Mouse (Mus musculus) intestine, embryonic 14.5 days (tissue): ENCODE results near the gene Tle1. TPM values are rescaled to one million over a fixed set of nuclear protein-coding genes. Genes with fewer than 3 reads are reported as not detected.

Experiments
- ATAC-seq: fragments of 200-750 bp; cut with Nextera tagmentation; replicated peaks from 2 replicates; pipeline ENCODE4 v1.8.0; 2017; ENCODE audit warnings: low read depth, moderate number of reproducible peaks, moderate TSS enrichment, moderate library complexity; ENCODE audit not compliant: low FRiP score, low TSS enrichment
- DNase-seq: peaks from one replicate; pipeline ENCODE4 v3.0.0-alpha.2; 2018; ENCODE audit warnings: low spot score
- H3K27ac ChIP-seq: fragments of 300-500 bp; sonication (generic); 2 replicates; pipeline ENCODE4 v1.5.1; 2014; ENCODE audit warnings: low read depth, mild to moderate bottlenecking, control low read depth
- H3K27me3 ChIP-seq: fragments of 300-500 bp; sonication (generic); replicated peaks from 2 replicates; pipeline ENCODE4 v1.6.1; 2014; ENCODE audit warnings: low read length, control low read depth; ENCODE audit not compliant: control insufficient read depth, insufficient read depth
- H3K36me3 ChIP-seq: fragments of 300-500 bp; sonication (generic); 2 replicates; pipeline ENCODE4 v1.6.1; 2014; ENCODE audit warnings: low read length, control low read depth; ENCODE audit not compliant: control insufficient read depth, insufficient read depth
- H3K4me1 ChIP-seq: fragments of 300-500 bp; sonication (generic); replicated peaks from 2 replicates; pipeline ENCODE4 v1.6.1; 2014; ENCODE audit warnings: low read length, control low read depth, mixed read lengths; ENCODE audit not compliant: control insufficient read depth, insufficient read depth
- H3K4me2 ChIP-seq: fragments of 300-500 bp; sonication (generic); 2 replicates; pipeline ENCODE4 v1.6.1; 2014; ENCODE audit warnings: low read length
- H3K4me3 ChIP-seq: fragments of 300-500 bp; sonication (generic); 2 replicates; pipeline ENCODE4 v1.5.1; 2014; ENCODE audit warnings: low read depth, low read length, control low read depth, mixed read lengths
- H3K9ac ChIP-seq: fragments of 300-500 bp; sonication (generic); 2 replicates; pipeline ENCODE4 v1.6.1; 2014; ENCODE audit warnings: mild to moderate bottlenecking, low read length
- H3K9me3 ChIP-seq: fragments of 300-500 bp; sonication (generic); 2 replicates; pipeline ENCODE4 v1.6.1; 2016; ENCODE audit warnings: low read length, control low read depth; ENCODE audit not compliant: control insufficient read depth
- WGBS: fragments of 180-500 bp; shearing (Covaris S2); extraction: QIAGEN DNeasy Blood & Tissue Kit; methylation state at CpG from one replicate; pipeline ENCODE4 v1.1.7; 2014; 5-methylcytosine and 5-hydroxymethylcytosine counted together
- polyA plus RNA-seq: library from polyadenylated mRNA; unstranded; fragments of >200 nt; fragmentation: Nextera tagmentation; extraction: Ambion mirVana; gene quantifications from 2 replicates; pipeline ENCODE4 v1.2.1, GENCODE M21; 2014

Tle1 gene
- polyA plus RNA-seq, 1 experiment from 2014 or later = 25.5 TPM

- Histone ChIP-seq H3K9me3 (no peaks in the 10 kb centered on the region), H3K4me3 (no peak overlapping the region), H3K27ac (no peak overlapping the region), H3K4me1 (no peaks in the 10 kb centered on the region), H3K4me2 (no peak overlapping the region), H3K27me3 (no peaks in the 10 kb centered on the region), H3K9ac (no peak overlapping the region), H3K36me3 (peaks cover 10% of the 10 kb centered on the region; the same call in 1 of the 2 replicates)
- DNase-seq = no peak
- WGBS = 74% methylated on average over 1 of the region's 1 CpGs
- ATAC-seq = no peak
Measured at GRCm38 (mm10) chr4:72175943-72176342, 24.8 kb downstream of the Tle1 start.

DNA sequence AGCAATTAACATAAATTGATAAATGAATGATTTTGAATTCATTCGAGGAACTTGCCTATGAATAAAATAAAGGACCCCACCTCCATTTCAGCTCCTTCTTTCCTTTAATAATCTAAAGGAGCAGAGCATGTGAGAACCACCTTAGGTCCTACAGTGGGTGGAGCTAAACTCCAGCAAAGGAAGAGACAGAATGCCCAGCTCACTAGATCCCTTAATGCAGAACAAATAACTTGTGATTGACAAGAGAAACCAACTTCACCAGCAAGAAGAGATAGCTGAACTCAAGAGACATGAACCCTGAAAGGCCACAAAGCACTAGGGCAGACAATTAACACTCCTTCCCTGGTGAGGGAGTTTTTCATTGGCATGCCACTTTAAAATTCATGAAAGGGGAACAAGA, 32.5 kb downstream of the Tle1 start:
- Histone ChIP-seq H3K4me1 (peaks cover 6% of the 10 kb centered on the region; the same call in 1 of the 2 replicates), H3K27me3 (no peaks in the 10 kb centered on the region), H3K9ac (no peak overlapping the region), H3K9me3 (no peaks in the 10 kb centered on the region), H3K36me3 (peaks cover 32% of the 10 kb centered on the region), H3K27ac (no peak overlapping the region), H3K4me2 (no peak overlapping the region), H3K4me3 (no peak overlapping the region)
- DNase-seq (no peak), ATAC-seq (no peak)
- WGBS = 50% methylated on average over 1 of the region's 1 CpGs

DNA sequence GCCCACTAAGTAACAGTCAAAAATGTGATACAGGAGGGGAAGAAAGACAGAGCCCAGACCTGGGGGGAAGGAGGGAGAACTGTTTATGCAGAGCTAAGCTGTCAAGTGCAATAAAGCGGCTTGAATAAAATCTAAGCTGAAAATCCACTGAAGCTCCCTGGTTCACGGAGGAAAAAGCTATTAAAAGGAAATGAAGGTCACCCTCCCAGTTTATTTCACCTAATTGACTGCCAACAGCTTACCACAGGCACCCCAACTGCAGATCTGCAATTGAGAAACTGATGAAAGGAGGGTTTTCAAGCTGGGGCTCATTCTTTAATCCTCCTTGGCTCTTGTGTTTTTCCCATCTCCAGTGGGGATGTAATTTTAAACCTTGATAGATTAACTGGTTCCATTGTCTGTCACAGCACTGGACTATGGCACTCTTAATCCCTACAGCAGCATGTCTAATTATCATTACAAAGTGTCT, 32.9 kb downstream of the Tle1 start:
- no peak for DNase-seq
- no peak for ATAC-seq

DNA sequence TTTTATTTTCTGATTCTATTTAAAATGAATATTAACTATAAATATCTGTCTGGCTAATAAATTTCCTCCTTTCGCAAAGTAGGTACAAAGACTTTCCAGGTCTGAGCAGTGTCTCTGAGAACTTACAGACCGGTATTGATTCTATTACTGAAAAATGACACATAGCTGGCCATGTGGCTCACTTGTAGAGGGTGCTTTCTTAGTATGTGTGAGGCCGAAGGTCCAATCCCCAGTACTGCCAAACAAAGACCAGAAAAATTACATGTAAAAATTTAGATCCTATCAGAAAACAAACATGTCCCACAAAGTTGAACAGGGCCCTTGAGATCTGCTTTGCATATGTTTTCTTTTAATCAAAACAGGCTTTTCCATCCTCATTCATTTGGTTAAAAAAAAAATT, 33.5 kb downstream of the Tle1 start:
- H3K36me3 ChIP-seq = peaks cover 39% of the 10 kb centered on the region
- 85% methylated on average over 3 of the region's 3 CpGs for WGBS

More for the DNA sequence above, 32.9 kb downstream of the Tle1 start:
- Histone ChIP-seq H3K4me3 (no peak overlapping the region), H3K9me3 (no peaks in the 10 kb centered on the region), H3K4me1 (peaks cover 6% of the 10 kb centered on the region; the same call in 1 of the 2 replicates), H3K4me2 (no peak overlapping the region), H3K27ac (no peak overlapping the region), H3K36me3 (peaks cover 37% of the 10 kb centered on the region), H3K9ac (no peak overlapping the region), H3K27me3 (no peaks in the 10 kb centered on the region)
- WGBS = 25% methylated on average over 2 of the region's 2 CpGs

GRCm38 (mm10) chr4:72166561-72166960, 34.2 kb downstream of the Tle1 start:
- H3K4me1 ChIP-seq = peaks cover 6% of the 10 kb centered on the region; the same call in 1 of the 2 replicates
- H3K27ac ChIP-seq = no peak overlapping the region
- DNase-seq (no peak), ATAC-seq (no peak)
- WGBS = 85% methylated on average over 2 of the region's 2 CpGs
- H3K4me3 ChIP-seq = no peak overlapping the region
- H3K27me3 ChIP-seq = no peaks in the 10 kb centered on the region
- no peak overlapping the region for H3K9ac ChIP-seq
- H3K4me2 ChIP-seq = no peak overlapping the region
- peaks cover 39% of the 10 kb centered on the region for H3K36me3 ChIP-seq
- H3K9me3 ChIP-seq = no peaks in the 10 kb centered on the region

More for the DNA sequence above, 33.5 kb downstream of the Tle1 start:
- H3K4me1 ChIP-seq = peaks cover 6% of the 10 kb centered on the region; the same call in 1 of the 2 replicates
- ATAC-seq (no peak), DNase-seq (no peak)
- no peaks in the 10 kb centered on the region for H3K9me3 ChIP-seq
- no peaks in the 10 kb centered on the region for H3K27me3 ChIP-seq
- no peak overlapping the region for H3K9ac ChIP-seq
- H3K4me3 ChIP-seq = no peak overlapping the region
- H3K27ac ChIP-seq = no peak overlapping the region
- no peak overlapping the region for H3K4me2 ChIP-seq

GRCm38 (mm10) chr4:72165765-72166164, 35.0 kb downstream of the Tle1 start:
- H3K4me1 ChIP-seq = peaks cover 6% of the 10 kb centered on the region; the same call in 1 of the 2 replicates
- no peak overlapping the region for H3K27ac ChIP-seq
- DNase-seq (no peak), ATAC-seq (no peak)
- H3K9me3 ChIP-seq = no peaks in the 10 kb centered on the region
- no peaks in the 10 kb centered on the region for H3K27me3 ChIP-seq
- H3K36me3 ChIP-seq = peaks cover 39% of the 10 kb centered on the region
- no peak overlapping the region for H3K4me2 ChIP-seq
- no peak overlapping the region for H3K4me3 ChIP-seq
- H3K9ac ChIP-seq = no peak overlapping the region
- 98% methylated on average over 9 of the region's 9 CpGs for WGBS

DNA sequence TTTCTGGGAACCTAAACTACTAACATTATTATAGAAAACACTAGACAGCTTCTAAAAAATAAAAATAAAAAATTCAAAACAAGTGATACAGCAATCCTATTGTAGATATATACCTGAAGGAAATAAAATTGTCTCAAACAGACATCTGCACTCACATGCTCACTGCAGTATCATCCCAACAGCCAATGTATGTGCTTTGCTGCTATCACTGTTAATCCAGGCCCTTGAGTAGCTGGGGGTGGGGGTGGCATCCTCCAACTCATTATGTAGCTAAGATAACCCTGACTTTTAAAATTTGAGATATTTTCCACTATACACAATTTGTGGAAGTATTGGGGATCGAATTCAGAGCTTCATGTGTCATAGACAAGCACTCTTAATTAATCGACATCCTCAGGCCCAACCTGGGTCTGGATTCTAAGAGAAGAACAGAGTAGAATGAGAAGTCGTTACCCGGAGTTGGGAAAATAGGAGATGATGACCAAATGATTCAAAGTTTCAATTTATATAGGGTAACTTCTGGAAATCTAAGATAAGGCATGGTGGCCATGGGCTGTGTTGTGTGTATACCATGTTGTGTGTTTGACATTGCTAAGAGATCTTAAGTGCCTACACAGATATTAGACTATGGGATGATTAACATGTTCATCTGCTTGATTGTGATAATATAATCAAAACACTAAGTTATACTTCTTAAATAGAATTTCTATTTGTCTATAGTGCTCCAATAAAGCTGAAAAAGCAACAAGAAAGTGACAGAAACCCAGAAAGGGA, 38.1 kb downstream of the Tle1 start:
- no peak overlapping the region for H3K4me3 ChIP-seq
- no peaks in the 10 kb centered on the region for H3K4me1 ChIP-seq
- no peak overlapping the region for H3K9ac ChIP-seq
- H3K36me3 ChIP-seq = peaks cover 43% of the 10 kb centered on the region
- no peaks in the 10 kb centered on the region for H3K27me3 ChIP-seq
- no peaks in the 10 kb centered on the region for H3K9me3 ChIP-seq
- DNase-seq (no peak), ATAC-seq (no peak)
- H3K27ac ChIP-seq = no peak overlapping the region
- H3K4me2 ChIP-seq = no peak overlapping the region
- WGBS = 94% methylated on average over 4 of the region's 4 CpGs

- Histone ChIP-seq H3K27me3 (no peaks in the 10 kb centered on the region), H3K27ac (no peak overlapping the region), H3K4me1 (no peaks in the 10 kb centered on the region), H3K4me2 (no peak overlapping the region), H3K36me3 (peaks cover 49% of the 10 kb centered on the region), H3K4me3 (no peak overlapping the region), H3K9me3 (no peaks in the 10 kb centered on the region), H3K9ac (no peak overlapping the region)
- DNase-seq (no peak), ATAC-seq (no peak)
- 69% methylated on average over 14 of the region's 14 CpGs for WGBS
Measured at GRCm38 (mm10) chr4:72160102-72160511, 40.6 kb downstream of the Tle1 start.

GRCm38 (mm10) chr4:72157931-72158371, 42.8 kb downstream of the Tle1 start:
- DNase-seq (no peak), ATAC-seq (no peak)
- Histone ChIP-seq H3K4me1 (no peaks in the 10 kb centered on the region), H3K9ac (no peak overlapping the region), H3K4me2 (no peak overlapping the region), H3K9me3 (no peaks in the 10 kb centered on the region), H3K27me3 (no peaks in the 10 kb centered on the region), H3K27ac (no peak overlapping the region), H3K36me3 (peaks cover 40% of the 10 kb centered on the region), H3K4me3 (no peak overlapping the region)
- 72% methylated on average over 10 of the region's 10 CpGs for WGBS
